Mouse (Mus musculus) mammary gland, adult 2 months (tissue): ENCODE results near the gene Ap1g2. TPM values are rescaled to one million over a fixed set of nuclear protein-coding genes. Genes with fewer than 3 reads are reported as not detected.

Experiments used
- polyA plus RNA-seq: library from polyadenylated mRNA; depleted of rRNA; stranded (reverse); fragments of >200 nt; gene quantifications from 2 replicates; pipeline ENCODE4 v1.2.3, GENCODE M21; 2012; ENCODE audit warnings: low replicate concordance; rRNA removed

Gene Ap1g2
- 58.4 TPM in 2 replicates for polyA plus RNA-seq

GRCm38 (mm10) chr14:55105836-55106809 is at the start of gene Ap1g2:
Gene Ap1g2 (minus strand): TSS chr14:55106593.

DNA sequence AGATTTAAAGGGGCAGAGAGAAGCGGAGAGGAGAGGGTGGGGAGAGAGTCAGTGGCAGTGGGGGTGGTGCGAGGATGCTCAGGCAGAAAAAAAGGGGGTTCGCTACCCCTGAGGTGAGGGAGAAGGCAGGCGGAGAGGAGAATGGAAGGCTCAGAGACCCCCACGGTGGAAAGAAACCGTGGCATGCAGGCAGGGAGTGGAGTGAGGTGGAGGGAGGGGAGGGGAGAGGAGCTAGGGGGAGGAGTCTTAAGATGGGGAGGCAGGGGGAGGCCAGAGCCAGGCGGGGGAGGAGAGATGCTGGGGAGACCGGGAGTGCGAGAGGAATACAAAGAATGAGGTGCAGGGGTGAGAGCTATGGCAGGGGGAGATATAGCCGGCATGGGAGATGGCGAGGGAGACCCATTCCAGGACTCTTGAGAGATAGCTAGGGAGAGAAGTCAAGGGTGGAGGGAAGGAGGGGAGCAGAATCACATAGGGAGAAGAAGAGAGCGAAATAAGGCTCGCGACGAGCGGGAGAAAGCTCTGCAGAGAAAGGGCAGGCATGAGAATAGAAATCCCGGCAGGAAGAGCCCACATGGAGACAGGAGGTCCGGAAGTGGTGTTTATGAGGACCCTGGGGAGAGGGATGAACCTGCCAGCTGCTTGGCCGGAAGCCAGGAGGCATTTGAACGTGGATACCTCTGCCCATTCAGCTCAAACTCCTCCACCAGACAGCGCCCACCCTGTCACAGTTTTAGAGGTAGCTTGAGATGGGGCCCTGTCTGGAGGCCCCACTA is 10.2 kb upstream of the Ap1g2 start, which contains the start of gene Jph4:
Gene Jph4 (minus strand): TSS at position 511 of the 776 bp plus-strand sequence.

GRCm38 (mm10) chr14:55094704-55095231 is 11.6 kb downstream of the Ap1g2 start, which contains the start of gene Thtpa:
Gene Thtpa (plus strand): TSS chr14:55094784.

DNA sequence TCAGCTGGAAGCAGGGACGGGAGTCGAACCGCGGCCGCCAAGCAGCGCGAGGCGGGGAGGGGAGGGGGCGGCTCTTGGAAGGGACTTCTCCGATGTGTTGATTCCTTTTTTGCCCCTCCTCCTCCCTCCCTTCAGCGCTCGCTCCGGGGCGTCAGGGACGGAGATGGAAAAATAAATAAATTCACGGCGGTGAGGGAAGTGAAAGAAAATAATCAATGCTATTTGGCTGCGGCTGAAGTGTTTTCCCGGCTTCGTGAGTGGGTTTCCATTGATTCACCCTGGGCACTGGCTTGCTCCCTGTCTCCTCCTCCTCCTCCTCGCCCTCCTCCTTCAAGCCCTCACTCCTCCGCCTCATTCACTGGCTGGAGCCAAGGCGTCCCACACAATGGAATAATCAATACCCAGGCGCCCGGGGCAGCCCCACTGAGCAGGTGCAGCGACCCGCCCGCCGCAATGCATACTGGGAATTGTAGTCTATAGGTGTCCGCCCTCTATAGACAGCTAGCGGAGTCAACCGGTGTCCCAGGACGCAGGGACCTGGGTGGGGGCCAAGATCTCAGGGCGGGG is 14.3 kb downstream of the Ap1g2 start, which contains the start of gene Zfhx2:
Gene Zfhx2 (minus strand): TSS at position 314 of the 567 bp plus-strand sequence.

Other genes with a start within 250 kb of the Ap1g2 start
- gene Homez, start 235.6 kb downstream of the Ap1g2 start, polyA plus RNA-seq, result 3.5 and 9.6 TPM in 2 replicates
- 17.4 and 39.2 TPM in 2 replicates for gene Ppp1r3e, start 229.0 kb downstream of the Ap1g2 start, polyA plus RNA-seq
- 42.9 and 50.7 TPM in 2 replicates for gene Bcl2l2, start 223.2 kb downstream of the Ap1g2 start, polyA plus RNA-seq
- 24.7 TPM in 1 of 2 replicates, not detected in the other for gene Gm20521, start 223.2 kb downstream of the Ap1g2 start, polyA plus RNA-seq
- gene Pabpn1, start 214.1 kb downstream of the Ap1g2 start, polyA plus RNA-seq, result 73.7 and 152 TPM in 2 replicates
- gene Slc22a17, start 193.5 kb downstream of the Ap1g2 start, polyA plus RNA-seq, result 75.6 and 107 TPM in 2 replicates
- 38.0 and 58.4 TPM in 2 replicates for gene Efs, start 180.5 kb downstream of the Ap1g2 start, polyA plus RNA-seq
- not detected in 2 replicates for gene Il25, start 173.9 kb downstream of the Ap1g2 start, polyA plus RNA-seq
- gene Cmtm5, start 170.3 kb downstream of the Ap1g2 start, polyA plus RNA-seq, result 2.3 and 6.9 TPM in 2 replicates
- 0.48 and 0.62 TPM in 2 replicates for gene Myh6, start 139.7 kb downstream of the Ap1g2 start, polyA plus RNA-seq
- not detected in 2 replicates for gene Gm17428, start 129.7 kb downstream of the Ap1g2 start, polyA plus RNA-seq
- gene Myh7, start 112.0 kb downstream of the Ap1g2 start, polyA plus RNA-seq, result 0.02 and 0.57 TPM in 2 replicates
- 9.4 and 15.2 TPM in 2 replicates for gene Ngdn, start 91.1 kb downstream of the Ap1g2 start, polyA plus RNA-seq
- 1.1 and 3.8 TPM in 2 replicates for gene Zfhx2, start 14.3 kb downstream of the Ap1g2 start, polyA plus RNA-seq
- 6.1 and 7.8 TPM in 2 replicates for gene Thtpa, start 11.8 kb downstream of the Ap1g2 start, polyA plus RNA-seq
- 0.39 and 0.56 TPM in 2 replicates for gene Jph4, start 10.3 kb upstream of the Ap1g2 start, polyA plus RNA-seq
- gene Dhrs2, start 115.4 kb upstream of the Ap1g2 start, polyA plus RNA-seq, result not detected in 2 replicates